Mouse (Mus musculus): ENCODE measurements around the gene Utp15.
A peak's percentile ranks its signal among the peaks of the same experiment; 100 is the strongest.

Gene Utp15

GRCm38 (mm10) chr13:98249594-98249993 is 13.2 kb downstream of the Utp15 start:
- DNase-seq (ENCODE audit: extremely low spot score, low spot score) = no peak

GRCm38 (mm10) chr13:98245386-98245785 is 17.5 kb downstream of the Utp15 start:
- no peak for DNase-seq (ENCODE audit: extremely low spot score, low spot score)

GRCm38 (mm10) chr13:98244571-98245350 is 18.1 kb downstream of the Utp15 start:
- no peak for DNase-seq (ENCODE audit: extremely low spot score, low spot score)

- DNase-seq (ENCODE audit: extremely low spot score, low spot score) = no peak
Measured at GRCm38 (mm10) chr13:98241531-98242282, 21.1 kb downstream of the Utp15 start.

- DNase-seq (ENCODE audit: extremely low spot score, low spot score) = peak; percentile 66
Measured at GRCm38 (mm10) chr13:98239978-98240641, 22.7 kb downstream of the Utp15 start.

GRCm38 (mm10) chr13:98235451-98235850 is 27.4 kb downstream of the Utp15 start:
- no peak for DNase-seq (ENCODE audit: extremely low spot score, low spot score)

GRCm38 (mm10) chr13:98230511-98230910 is 32.3 kb downstream of the Utp15 start:
- DNase-seq (ENCODE audit: extremely low spot score, low spot score) = no peak

- no peak for DNase-seq (ENCODE audit: extremely low spot score, low spot score)
Measured at GRCm38 (mm10) chr13:98226225-98226624, 36.6 kb downstream of the Utp15 start.

- DNase-seq (ENCODE audit: extremely low spot score, low spot score) = peak; percentile 39
Measured at GRCm38 (mm10) chr13:98222848-98223247, 40.0 kb downstream of the Utp15 start.

- DNase-seq (ENCODE audit: extremely low spot score, low spot score) = no peak
Measured at GRCm38 (mm10) chr13:98210137-98210536, 52.7 kb downstream of the Utp15 start.

- DNase-seq (ENCODE audit: extremely low spot score, low spot score) = peak; percentile 29
Measured at GRCm38 (mm10) chr13:98208842-98209241, 54.0 kb downstream of the Utp15 start.

GRCm38 (mm10) chr13:98206546-98206870 is 56.3 kb downstream of the Utp15 start:
- DNase-seq (ENCODE audit: extremely low spot score, low spot score) = no peak

GRCm38 (mm10) chr13:98205771-98206545 is 56.9 kb downstream of the Utp15 start, which contains the start of gene Arhgef28:
Gene Arhgef28, minus strand, starts transcription at chr13:98206439.
- peak; percentile 80 for DNase-seq (ENCODE audit: extremely low spot score, low spot score)

- peak; percentile 38 for DNase-seq (ENCODE audit: extremely low spot score, low spot score)
Measured at GRCm38 (mm10) chr13:98205111-98205510, 57.7 kb downstream of the Utp15 start.

GRCm38 (mm10) chr13:98204371-98204770 is 58.5 kb downstream of the Utp15 start:
- no peak for DNase-seq (ENCODE audit: extremely low spot score, low spot score)

- DNase-seq (ENCODE audit: extremely low spot score, low spot score) = no peak
Measured at GRCm38 (mm10) chr13:98201436-98201835, 61.4 kb downstream of the Utp15 start.

All from neural tube, embryonic 10.5 days (tissue).